Mouse (Mus musculus) MEL (cell line): ENCODE measurements around the gene Mbd3. TPM values are rescaled to one million over a fixed set of nuclear protein-coding genes. Genes with fewer than 3 reads are reported as not detected.

Source experiments
- DNase-seq: peaks from one replicate; pipeline ENCODE4 v3.0.0; 2011; ENCODE audit warnings: low read depth, low spot score
- H3K27ac ChIP-seq: 2 replicates; pipeline ENCODE4 v1.5.1; 2012; ENCODE audit warnings: low read depth, mild to moderate bottlenecking, control low read depth, low read length, moderate library complexity; ENCODE audit not compliant: control insufficient read depth
- H3K27me3 ChIP-seq, 2 experiments: fragments of 150-350 bp in 1 of 2; sonication (generic) in 1 of 2; 2 replicates each; pipeline ENCODE4 v1.6.1; 2012; ENCODE audit warnings: low read length in 2 of 2, mild to moderate bottlenecking in 2 of 2, improper control_type of control experiment in 1 of 2, moderate library complexity in 1 of 2; ENCODE audit not compliant: insufficient read depth in 2 of 2, control insufficient read depth in 1 of 2
- H3K36me3 ChIP-seq, 2 experiments: 2 replicates each; pipeline ENCODE4 v1.6.1; 2012 to 2014; ENCODE audit warnings: low read length in 2 of 2, improper control_type of control experiment in 1 of 2, inconsistent platforms in 1 of 2, mild to moderate bottlenecking in 1 of 2; ENCODE audit not compliant: insufficient read depth in 2 of 2, control insufficient read depth in 1 of 2
- H3K4me1 ChIP-seq, 2 experiments: fragments of 150-350 bp in 1 of 2; sonication (generic) in 1 of 2; 2 replicates each; pipeline ENCODE4 v1.6.1; 2012; ENCODE audit warnings: low read length in 2 of 2, improper control_type of control experiment in 1 of 2, mild to moderate bottlenecking in 1 of 2; ENCODE audit not compliant: insufficient read depth in 2 of 2, control insufficient read depth in 1 of 2
- H3K4me3 ChIP-seq, 2 experiments: fragments of 150-350 bp in 1 of 2; sonication (generic) in 1 of 2; 2 replicates each; pipeline ENCODE4 v1.5.1; 2012; ENCODE audit warnings: low read depth in 2 of 2, low read length in 2 of 2, mild to moderate bottlenecking in 2 of 2, moderate library complexity in 2 of 2, control low read depth in 1 of 2, improper control_type of control experiment in 1 of 2; ENCODE audit not compliant: control insufficient read depth in 1 of 2, insufficient read depth in 1 of 2
- H3K79me2 ChIP-seq: 2 replicates; pipeline ENCODE4 v1.6.1; 2012; ENCODE audit warnings: mild to moderate bottlenecking, low read length, moderate library complexity; ENCODE audit not compliant: control insufficient read depth, poor library complexity, insufficient read depth
- H3K9ac ChIP-seq: 2 replicates; pipeline ENCODE4 v1.6.1; 2012; ENCODE audit warnings: low read depth, mild to moderate bottlenecking, control low read depth, low read length, moderate library complexity; ENCODE audit not compliant: control insufficient read depth, poor library complexity, severe bottlenecking
- H3K9me3 ChIP-seq: fragments of 150-350 bp; sonication (generic); replicated peaks from 2 replicates; pipeline ENCODE4 v1.6.1; 2012; ENCODE audit warnings: mild to moderate bottlenecking, low read length, improper control_type of control experiment, moderate library complexity; ENCODE audit not compliant: insufficient read depth
- BHLHE40 ChIP-seq: IDR thresholded peaks from 2 replicates; pipeline ENCODE4 v1.6.1; 2012; ENCODE audit warnings: low read depth, mild to moderate bottlenecking, inconsistent platforms, low read length, improper control_type of control experiment, borderline replicate concordance
- CTCF ChIP-seq, 3 experiments: IDR thresholded peaks in 2 of 3; conservative IDR thresholded peaks in 1 of 3; 2 replicates each; pipeline ENCODE4 v1.5.1; 2011 to 2012; ENCODE audit warnings: low read length in 3 of 3, low read depth in 2 of 3, mild to moderate bottlenecking in 2 of 3, improper control_type of control experiment in 1 of 3, inconsistent platforms in 1 of 3, mixed read lengths in 1 of 3, moderate library complexity in 1 of 3; ENCODE audit not compliant: control insufficient read depth in 1 of 3, insufficient read depth in 1 of 3, poor library complexity in 1 of 3, severe bottlenecking in 1 of 3
- ELF1 ChIP-seq: IDR thresholded peaks from 2 replicates; pipeline ENCODE4 v1.6.1; 2014; ENCODE audit warnings: low read depth, mild to moderate bottlenecking, inconsistent platforms, low read length, improper control_type of control experiment, moderate library complexity
- EP300 ChIP-seq, 2 experiments: IDR thresholded peaks; 2 replicates each; pipeline ENCODE4 v1.6.1; 2011; ENCODE audit warnings: improper control_type of control experiment in 2 of 2, low read length in 2 of 2, low read depth in 1 of 2, mild to moderate bottlenecking in 1 of 2
- HCFC1 ChIP-seq: IDR thresholded peaks from 2 replicates; pipeline ENCODE4 v1.6.1; 2012; ENCODE audit warnings: low read depth, mild to moderate bottlenecking, inconsistent platforms, low read length, improper control_type of control experiment, moderate library complexity
- JUND ChIP-seq: IDR thresholded peaks from 2 replicates; pipeline ENCODE4 v1.6.1; 2011; ENCODE audit warnings: low read depth, mild to moderate bottlenecking, improper control_type of control experiment, low read length
- MAX ChIP-seq: IDR thresholded peaks from 2 replicates; pipeline ENCODE4 v1.6.1; 2011; ENCODE audit warnings: low read length, improper control_type of control experiment
- MAZ ChIP-seq: IDR thresholded peaks from 2 replicates; pipeline ENCODE4 v1.6.1; 2012; ENCODE audit warnings: low read depth, mild to moderate bottlenecking, inconsistent platforms, low read length, improper control_type of control experiment
- MEF2A ChIP-seq: IDR thresholded peaks from 2 replicates; pipeline ENCODE4 v1.6.1; 2014; ENCODE audit warnings: low read depth, mild to moderate bottlenecking, inconsistent platforms, low read length, improper control_type of control experiment; ENCODE audit not compliant: poor library complexity, insufficient replicate concordance, severe bottlenecking; ENCODE audit errors: extremely low read depth
- MYC ChIP-seq: IDR thresholded peaks from 2 replicates; pipeline ENCODE4 v1.6.1; 2011; ENCODE audit warnings: low read depth, mild to moderate bottlenecking, low read length, improper control_type of control experiment, moderate library complexity
- POLR2AphosphoS5 ChIP-seq: IDR thresholded peaks from 2 replicates; pipeline ENCODE4 v1.6.1; 2012; ENCODE audit warnings: low read depth, borderline replicate concordance, mild to moderate bottlenecking, inconsistent platforms, low read length, moderate library complexity, mixed read lengths
- RAD21 ChIP-seq: IDR thresholded peaks from 2 replicates; pipeline ENCODE4 v1.6.1; 2011; ENCODE audit warnings: mild to moderate bottlenecking, low read depth, low read length, improper control_type of control experiment
- SIN3A ChIP-seq: IDR thresholded peaks from 2 replicates; pipeline ENCODE4 v1.6.1; 2012; ENCODE audit warnings: low read length, improper control_type of control experiment, inconsistent platforms
- SMC3 ChIP-seq: IDR thresholded peaks from 2 replicates; pipeline ENCODE4 v1.6.1; 2011; ENCODE audit warnings: low read depth, low read length, improper control_type of control experiment
- UBTF ChIP-seq: IDR thresholded peaks from 2 replicates; pipeline ENCODE4 v1.6.1; 2012; ENCODE audit warnings: low read depth, mild to moderate bottlenecking, inconsistent platforms, low read length, improper control_type of control experiment, moderate library complexity, borderline replicate concordance; ENCODE audit not compliant: insufficient read depth
- ZC3H11A ChIP-seq: IDR thresholded peaks from 2 replicates; pipeline ENCODE4 v1.6.1; 2012; ENCODE audit warnings: low read depth, mild to moderate bottlenecking, inconsistent platforms, low read length, improper control_type of control experiment
- ZKSCAN1 ChIP-seq: IDR thresholded peaks from 2 replicates; pipeline ENCODE4 v1.6.1; 2012; ENCODE audit warnings: low read depth, mild to moderate bottlenecking, inconsistent platforms, low read length, improper control_type of control experiment, moderate library complexity
- ZNF384 ChIP-seq: IDR thresholded peaks from 2 replicates; pipeline ENCODE4 v1.6.1; 2012; ENCODE audit warnings: low read depth, mild to moderate bottlenecking, inconsistent platforms, low read length, improper control_type of control experiment
- polyA plus RNA-seq, 2 experiments: library from polyadenylated mRNA; stranded (reverse) in 1 of 2; unstranded in 1 of 2; fragments of >175 nt in 1 of 2; fragments of >200 nt in 1 of 2; gene quantifications; 2 replicates each; pipeline versions ENCODE4 v1.2.1 to v1.2.4; 2012; ENCODE audit warnings: low replicate concordance in 2 of 2, low read depth in 1 of 2; ENCODE audit not compliant: insufficient read length in 2 of 2, insufficient read depth in 1 of 2, missing spikeins in 1 of 2
- total RNA-seq: library from RNA; depleted of rRNA; stranded (reverse); fragments of 300-350 nt; gene quantifications from 2 replicates; pipeline ENCODE4 v1.2.3, GENCODE M21; 2012

The Mbd3 gene
- total and polyA plus RNA-seq, 3 experiments: 81.4 to 289 TPM; not detected in 1

- TF ChIP-seq ZNF384 (peak; percentile 99), ELF1 (no peak)
These were observed 23.2 kb downstream of the Mbd3 start (continued) for GRCm38 (mm10) chr10:80376160-80376559.

- H3K4me1 ChIP-seq: peaks cover 0 to 7% of the 10 kb centered on the region in 2 experiments; a peak in 1 of 4 replicates
- peak; percentile 39; the same call in 1 of the 2 replicates for TF ChIP-seq HCFC1
- peak; percentile 75 to 93 (median 81) for TF ChIP-seq CTCF (IDR thresholded peaks at IDR 0.05 in 2 of 3, conservative IDR thresholded peaks at IDR 0.05 in 1 of 3; ENCODE audit: control insufficient read depth in 1 of 3, insufficient read depth in 1 of 3, low read depth in 2 of 3, low read length in 3 of 3, poor library complexity in 1 of 3, severe bottlenecking in 1 of 3)
- no peak for TF ChIP-seq POLR2AphosphoS5
- TF ChIP-seq SMC3: peak; percentile 83
- TF ChIP-seq UBTF: no peak
- TF ChIP-seq BHLHE40: 0 out of 2 replicates have a peak, but pooled peaks have one; percentile 40
- peak; percentile 96 for TF ChIP-seq RAD21
- 0 out of 2 replicates have a peak, but pooled peaks have one; percentile 60 for TF ChIP-seq MYC
- 0 out of 2 replicates have a peak, but pooled peaks have one; percentile 36 for TF ChIP-seq ELF1
- no peak for TF ChIP-seq MEF2A
- TF ChIP-seq EP300 (IDR thresholded peaks at IDR 0.05; ENCODE audit: low read depth in 1 of 2, low read length in 2 of 2): 0 out of 4 replicates have a peak, but pooled peaks of 1 of the 2 experiments have one; percentile 15
- no peak for TF ChIP-seq ZKSCAN1
- TF ChIP-seq MAZ: peak; percentile 78; the same call in 1 of the 2 replicates
- TF ChIP-seq SIN3A: peak; percentile 73; the same call in 1 of the 2 replicates
- peak; percentile 83 for TF ChIP-seq ZC3H11A
- 0 out of 2 replicates have a peak, but pooled peaks have one; percentile 18 for TF ChIP-seq MAX
- TF ChIP-seq JUND: 0 out of 2 replicates have a peak, but pooled peaks have one; percentile 43
- TF ChIP-seq, all 39 proteins: peak for 13
- no peaks in the 10 kb centered on the region for H3K36me3 ChIP-seq
- H3K27me3 ChIP-seq: no peaks in the 10 kb centered on the region
- no peaks in the 10 kb centered on the region for H3K9me3 ChIP-seq
- no peak overlapping the region for H3K27ac ChIP-seq
- H3K9ac ChIP-seq: no peak overlapping the region; the same call in 1 of the 2 replicates
- no peak overlapping the region for H3K4me3 ChIP-seq
- peak; percentile 90 for DNase-seq
- H3K79me2 ChIP-seq: no peaks in the 10 kb centered on the region
These were observed 25.3 kb downstream of the Mbd3 start for GRCm38 (mm10) chr10:80374063-80374462.
